Mouse (Mus musculus): ENCODE results near the gene Ephx4. TPM values are rescaled to one million over a fixed set of nuclear protein-coding genes. Genes with fewer than 3 reads are reported as not detected.
"Not testable (repeated sequence)": the region's sequence is repeated elsewhere in the genome, so short reads cannot be mapped to it uniquely, and the experiment has no call there.

Ephx4 gene
- 10 to 100 TPM; 59.1 to 60.8 TPM for total RNA-seq (2021)
- long read RNA-seq, transcript Ephx4-201 (7 exons, 1,279 nt) = major isoform, 33 of 34 reads
- long read RNA-seq, partial matches to known transcripts = 0 of 34 reads
- long read RNA-seq, other reads (novel, unspliced or antisense) = 1 of 34 reads

- no peak for DNase-seq (ENCODE audit: low spot score in 2 of 2)
Measured at GRCm38 (mm10) chr5:107402436-107402835, at the start of gene Ephx4. Ephx4 (plus strand) TSS chr5:107402736.

GRCm38 (mm10) chr5:107353981-107354380 lies 48.6 kb upstream of the Ephx4 start:
- no peak for DNase-seq (ENCODE audit: low spot score in 2 of 2)

GRCm38 (mm10) chr5:107355801-107356200 lies 46.7 kb upstream of the Ephx4 start:
- DNase-seq (ENCODE audit: low spot score in 2 of 2) = no peak

GRCm38 (mm10) chr5:107357723-107358122 lies 44.8 kb upstream of the Ephx4 start:
- no peak for DNase-seq (ENCODE audit: low spot score in 2 of 2)

- DNase-seq (ENCODE audit: low spot score in 2 of 2) = peak; percentile 85 to 90
Measured at GRCm38 (mm10) chr5:107359395-107360053, 43.0 kb upstream of the Ephx4 start.

- no peak for DNase-seq (ENCODE audit: low spot score in 2 of 2)
Measured at GRCm38 (mm10) chr5:107360054-107360730, 42.3 kb upstream of the Ephx4 start.

- no peak for DNase-seq (ENCODE audit: low spot score in 2 of 2)
Measured at GRCm38 (mm10) chr5:107370040-107370439, 32.5 kb upstream of the Ephx4 start.

- no peak for DNase-seq (ENCODE audit: low spot score in 2 of 2)
Measured at GRCm38 (mm10) chr5:107371335-107371734, 31.2 kb upstream of the Ephx4 start.

GRCm38 (mm10) chr5:107373256-107373655 lies 29.3 kb upstream of the Ephx4 start:
- no peak for DNase-seq (ENCODE audit: low spot score in 2 of 2)

- not testable (repeated sequence) for DNase-seq (ENCODE audit: low spot score in 2 of 2)
Measured at GRCm38 (mm10) chr5:107386448-107386847, 16.1 kb upstream of the Ephx4 start.

- DNase-seq (ENCODE audit: low spot score in 2 of 2) = no peak
Measured at GRCm38 (mm10) chr5:107387788-107388187, 14.7 kb upstream of the Ephx4 start.

GRCm38 (mm10) chr5:107389373-107389772 lies 13.2 kb upstream of the Ephx4 start:
- no peak for DNase-seq (ENCODE audit: low spot score in 2 of 2)

GRCm38 (mm10) chr5:107394437-107394836 lies 8.1 kb upstream of the Ephx4 start:
- DNase-seq (ENCODE audit: low spot score in 2 of 2) = no peak

GRCm38 (mm10) chr5:107403011-107403946 lies 743 bp downstream of the Ephx4 start:
- DNase-seq (ENCODE audit: low spot score in 2 of 2) = peak; percentile 28 to 43

GRCm38 (mm10) chr5:107403947-107404684 lies 1.6 kb downstream of the Ephx4 start:
- peak; percentile 62 to 81 for DNase-seq (ENCODE audit: low spot score in 2 of 2)

- peak; percentile 35 to 73 for DNase-seq (ENCODE audit: low spot score in 2 of 2)
Measured at GRCm38 (mm10) chr5:107405361-107405760, 2.8 kb downstream of the Ephx4 start.

GRCm38 (mm10) chr5:107410305-107410704 lies 7.8 kb downstream of the Ephx4 start:
- no peak for DNase-seq (ENCODE audit: low spot score in 2 of 2)

- DNase-seq (ENCODE audit: low spot score in 2 of 2) = peak in 1 of 2 experiments; percentile 49
Measured at GRCm38 (mm10) chr5:107411326-107411725, 8.8 kb downstream of the Ephx4 start.

GRCm38 (mm10) chr5:107412285-107412684 lies 9.7 kb downstream of the Ephx4 start:
- no peak for DNase-seq (ENCODE audit: low spot score in 2 of 2)

GRCm38 (mm10) chr5:107415098-107415497 lies 12.6 kb downstream of the Ephx4 start:
- DNase-seq (ENCODE audit: low spot score in 2 of 2) = peak; percentile 50 to 80

- DNase-seq (ENCODE audit: low spot score in 2 of 2) = no peak
Measured at GRCm38 (mm10) chr5:107421676-107422075, 19.1 kb downstream of the Ephx4 start.

Data from layer of hippocampus, adult 18-20 months (tissue).